Mouse (Mus musculus): Measurements from ENCODE around the gene Gm49337. TPM values are rescaled to one million over a fixed set of nuclear protein-coding genes. Genes with fewer than 3 reads are reported as not detected.

Gene Gm49337
- polyA plus RNA-seq (2012; rRNA removed), result not detected in 2 replicates

GRCm38 (mm10) chr4:116173072-116173471 lies at the start of gene Gm49337, which contains the start of gene 1700042G07Rik:
Gene Gm49337, plus strand, starts transcription at chr4:116173384.
Gene 1700042G07Rik, plus strand, starts transcription at chr4:116173372.

GRCm38 (mm10) chr4:116123602-116124519 lies 49.3 kb upstream of the Gm49337 start, which contains the start of the genes Rad54l and Pomgnt1:
Gene Rad54l, minus strand, starts transcription at chr4:116123690.
Gene Pomgnt1, plus strand, starts transcription at chr4:116123840.

GRCm38 (mm10) chr4:116151238-116151637 lies 21.9 kb upstream of the Gm49337 start, which contains the start of gene Lurap1:
Gene Lurap1, minus strand, starts transcription at chr4:116151338.

GRCm38 (mm10) chr4:116167404-116167803 lies 5.8 kb upstream of the Gm49337 start, which contains the start of gene Tspan1:
Gene Tspan1, minus strand, starts transcription at chr4:116167601.

GRCm38 (mm10) chr4:116221140-116221851 lies 48.1 kb downstream of the Gm49337 start, which contains the start of gene Pik3r3:
Gene Pik3r3, plus strand, starts transcription at chr4:116221618.

Other genes with a start within 250 kb of the Gm49337 start
- not detected in 2 replicates for gene Dmbx1, start 233.5 kb upstream of the Gm49337 start, polyA plus RNA-seq (2012; rRNA removed)
- 23.5 TPM in 2 replicates for gene Faah, start 155.5 kb upstream of the Gm49337 start, polyA plus RNA-seq (2012; rRNA removed)
- gene Nsun4, start 119.5 kb upstream of the Gm49337 start, polyA plus RNA-seq (2012; rRNA removed), result 5.7 and 6.3 TPM in 2 replicates
- gene Uqcrh, start 98.3 kb upstream of the Gm49337 start, polyA plus RNA-seq (2012; rRNA removed), result 317 and 391 TPM in 2 replicates
- gene Lrrc41, start 98.1 kb upstream of the Gm49337 start, polyA plus RNA-seq (2012; rRNA removed), result 15.1 and 15.8 TPM in 2 replicates
- gene Rad54l, start 49.7 kb upstream of the Gm49337 start, polyA plus RNA-seq (2012; rRNA removed), result 6.9 and 7.1 TPM in 2 replicates
- 10.5 TPM in 2 replicates for gene Pomgnt1, start 49.5 kb upstream of the Gm49337 start, polyA plus RNA-seq (2012; rRNA removed)
- gene Lurap1, start 22.0 kb upstream of the Gm49337 start, polyA plus RNA-seq (2012; rRNA removed), result 0.14 TPM in 2 replicates
- gene Tspan1, start 5.8 kb upstream of the Gm49337 start, polyA plus RNA-seq (2012; rRNA removed), result 0.02 TPM in 2 replicates
- gene 1700042G07Rik, start within 50 bp of the Gm49337 start, polyA plus RNA-seq (2012; rRNA removed), result not detected in 2 replicates
- 0.73 TPM in 2 replicates for gene Pik3r3, start 48.2 kb downstream of the Gm49337 start, polyA plus RNA-seq (2012; rRNA removed)